Mouse (Mus musculus): Measurements from ENCODE around the gene Sytl2.

Sytl2 gene

GRCm38 (mm10) chr7:90312151-90312883 is 10.3 kb downstream of the Sytl2 start:
- no peak for DNase-seq

GRCm38 (mm10) chr7:90313421-90313820 is 11.4 kb downstream of the Sytl2 start:
- no peak for DNase-seq

- DNase-seq: no peak
Observed at GRCm38 (mm10) chr7:90316823-90317222, 14.8 kb downstream of the Sytl2 start.

DNA sequence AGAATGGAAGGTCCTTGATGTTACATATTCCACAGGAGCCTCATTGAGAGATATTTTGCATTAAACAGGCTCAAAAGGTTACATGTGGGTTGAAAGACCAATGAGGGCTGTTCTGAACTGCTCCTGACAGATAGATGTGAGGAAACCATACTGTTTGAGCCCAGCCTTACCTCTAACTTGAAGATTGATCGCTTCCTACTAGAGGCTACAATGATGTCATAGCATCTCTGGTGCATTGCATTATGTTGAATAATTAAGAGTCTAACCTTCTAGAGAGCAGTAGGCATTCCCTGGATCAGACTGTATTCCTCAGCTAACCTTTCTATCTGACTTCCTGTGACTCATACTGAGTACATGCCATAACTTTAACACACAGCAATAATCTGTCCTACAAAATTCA is 17.4 kb downstream of the Sytl2 start:
- no peak for DNase-seq

DNA sequence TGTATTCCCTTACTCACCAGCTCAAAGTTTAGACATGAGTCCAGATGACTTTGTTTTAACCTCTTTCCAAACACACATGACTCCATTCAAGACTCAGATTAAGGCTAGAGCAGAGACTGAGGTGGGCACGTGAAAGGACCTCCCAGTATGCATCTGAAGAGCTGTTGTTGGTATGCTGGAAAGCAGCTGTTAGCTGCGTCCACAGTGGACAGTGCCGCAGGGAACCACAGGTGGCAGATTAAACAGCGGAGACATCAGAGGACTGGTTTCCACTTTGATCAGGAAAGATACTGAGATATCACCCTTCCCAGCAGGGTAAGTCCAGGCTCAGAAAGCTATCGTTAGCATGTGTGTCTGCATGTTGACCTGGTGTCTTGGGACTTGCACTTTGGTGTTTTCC is 18.1 kb downstream of the Sytl2 start:
- no peak for DNase-seq

GRCm38 (mm10) chr7:90325166-90325565 is 23.1 kb downstream of the Sytl2 start:
- no peak for DNase-seq

- no peak for DNase-seq
Observed at GRCm38 (mm10) chr7:90330200-90330599, 28.1 kb downstream of the Sytl2 start.

DNA sequence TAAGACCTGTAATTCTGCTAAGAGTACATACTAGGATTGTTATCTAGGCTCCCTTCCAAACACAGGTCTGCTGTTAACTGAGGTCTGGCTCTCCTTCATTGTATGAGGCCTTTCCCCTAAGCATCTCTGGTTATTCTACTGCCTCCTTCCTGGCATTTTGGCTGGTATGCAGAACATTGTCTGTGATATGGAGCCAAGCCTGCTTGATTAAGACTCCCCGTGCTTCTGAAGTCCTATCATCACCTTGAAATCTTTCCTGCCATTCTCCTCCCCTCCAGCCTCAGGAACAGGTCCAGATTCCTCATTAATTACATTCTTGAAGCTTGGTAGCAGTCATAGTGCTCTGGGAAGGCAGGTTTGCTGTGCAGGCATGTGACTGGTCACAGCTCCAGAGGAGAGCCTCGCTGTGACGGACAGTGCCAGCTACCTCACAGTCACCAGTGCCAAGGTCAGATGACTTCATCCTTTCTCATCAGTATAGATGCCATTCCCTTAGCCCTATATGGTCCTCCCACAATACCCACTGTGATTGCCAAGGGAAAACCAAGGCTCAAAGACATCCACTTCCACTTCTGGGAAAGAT is 30.5 kb downstream of the Sytl2 start:
- DNase-seq: no peak

DNA sequence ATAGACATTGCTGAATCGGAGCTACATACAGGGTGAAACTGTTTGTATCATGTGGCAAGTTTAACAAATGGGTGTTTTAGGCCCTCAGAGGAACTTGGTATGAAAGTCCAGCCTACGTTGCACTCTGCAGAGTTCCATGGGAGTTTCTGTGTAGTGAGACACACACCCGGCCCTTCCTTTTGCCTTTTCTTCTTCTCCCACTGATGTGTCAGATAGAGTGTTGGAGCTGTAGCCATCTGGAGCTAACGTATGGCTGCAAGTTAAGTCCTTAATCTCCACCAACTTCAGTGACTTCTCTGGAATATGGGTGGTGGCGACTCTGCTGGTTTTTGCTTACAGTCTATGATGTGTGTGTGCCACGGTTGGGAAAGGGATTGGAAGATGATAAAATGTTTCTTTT is 32.3 kb downstream of the Sytl2 start:
- DNase-seq: no peak

- DNase-seq: no peak
Observed at GRCm38 (mm10) chr7:90334831-90335230, 32.8 kb downstream of the Sytl2 start.

DNA sequence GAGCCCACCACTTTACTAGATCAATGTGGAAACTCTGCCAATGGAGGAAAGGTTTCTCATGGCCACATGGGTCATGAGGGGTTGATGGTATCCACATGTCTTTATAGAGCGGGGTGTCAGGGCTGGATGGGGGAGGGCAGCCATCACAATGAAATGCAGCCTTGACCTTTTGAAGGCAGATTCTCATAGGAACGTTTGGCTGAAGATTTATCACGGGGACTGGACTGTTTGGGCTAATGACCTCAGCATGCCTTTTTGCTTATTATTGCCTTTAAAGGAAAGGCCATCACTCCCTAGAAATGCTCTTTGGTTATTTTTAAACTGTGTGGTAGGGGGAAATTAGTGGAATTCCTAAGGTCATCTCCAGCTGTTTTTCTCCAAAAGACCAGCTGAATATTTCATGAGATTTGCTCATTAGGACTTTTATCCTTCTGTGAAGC is 33.7 kb downstream of the Sytl2 start:
- no peak for DNase-seq

- DNase-seq: no peak
Observed at GRCm38 (mm10) chr7:90341212-90341957, 39.3 kb downstream of the Sytl2 start.

DNA sequence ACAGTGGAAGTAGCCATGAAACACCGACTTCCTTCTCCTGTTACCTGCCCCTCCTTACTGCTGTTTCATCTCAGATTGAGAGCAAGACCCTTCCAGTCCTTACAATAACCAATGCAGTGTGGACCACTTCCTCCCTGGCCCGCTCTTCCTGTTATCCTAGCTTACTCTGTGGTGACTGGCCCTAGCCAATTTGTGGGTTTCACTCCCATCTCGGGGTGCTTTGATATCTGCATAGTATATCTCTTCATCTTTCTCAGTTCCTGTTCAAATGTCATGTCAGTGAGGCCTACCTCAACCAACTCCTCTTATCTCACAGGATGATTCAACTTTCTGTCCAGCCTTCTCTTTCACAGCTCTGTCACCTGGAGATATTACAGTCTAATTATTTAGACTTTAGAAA is 42.9 kb downstream of the Sytl2 start:
- DNase-seq: no peak

GRCm38 (mm10) chr7:90347779-90348437 is 45.9 kb downstream of the Sytl2 start:
- no peak for DNase-seq

DNA sequence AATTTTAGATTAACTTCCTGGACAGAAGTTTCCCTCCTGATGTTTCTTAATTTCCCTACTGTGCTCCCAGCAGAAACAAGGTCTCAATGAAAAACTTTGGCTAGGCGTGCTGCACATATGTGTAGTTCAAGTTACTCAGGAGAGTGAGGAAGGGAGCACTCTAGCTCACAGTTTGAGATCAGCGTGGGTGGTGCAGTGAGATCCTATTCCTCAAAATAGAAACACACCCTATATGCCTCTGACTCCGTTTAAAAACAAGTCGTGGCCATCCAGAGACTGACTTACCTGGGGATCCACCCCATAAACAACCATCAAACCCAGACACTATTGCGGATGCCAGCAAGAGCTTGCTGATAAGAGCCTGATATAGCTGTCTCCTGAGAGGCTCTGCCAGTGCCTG is 47.0 kb downstream of the Sytl2 start:
- no peak for DNase-seq

- no peak for DNase-seq
Observed at GRCm38 (mm10) chr7:90352183-90352582, 50.1 kb downstream of the Sytl2 start.

DNA sequence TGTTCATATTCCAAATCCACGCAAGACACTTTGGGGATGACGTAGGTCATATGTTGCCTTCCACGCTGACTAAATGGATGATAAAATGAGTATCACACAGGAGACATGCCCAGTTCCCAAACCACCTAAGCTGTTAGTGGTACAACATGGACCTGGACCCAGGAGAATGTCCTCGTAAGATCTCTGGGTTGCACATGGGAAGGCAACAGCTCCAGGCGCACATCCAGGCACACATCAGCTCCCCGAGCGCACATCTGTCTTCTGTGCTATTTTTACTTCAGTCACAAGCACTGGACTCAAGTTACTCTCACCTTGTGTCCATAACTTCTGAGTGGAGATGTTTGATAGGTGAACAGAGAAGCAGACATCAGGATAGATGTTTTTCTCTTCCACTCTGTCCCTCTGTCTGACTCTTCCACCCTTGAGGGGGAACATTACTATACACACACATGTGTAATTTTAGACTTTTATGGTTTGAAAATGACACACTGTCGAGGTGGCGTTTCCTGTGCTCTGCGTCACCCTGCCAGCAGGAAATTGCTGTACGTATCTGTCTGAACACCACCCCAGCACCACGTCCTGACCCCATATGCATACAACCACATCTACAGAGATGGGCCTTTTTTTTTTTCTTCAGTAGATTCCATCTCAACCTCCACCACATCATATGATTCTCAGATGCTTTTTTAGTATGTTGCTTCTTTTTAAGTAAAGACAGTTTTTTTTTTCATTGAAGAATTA is 51.6 kb downstream of the Sytl2 start:
- DNase-seq: no peak

- DNase-seq: no peak
Observed at GRCm38 (mm10) chr7:90354229-90354604, 52.2 kb downstream of the Sytl2 start.

DNA sequence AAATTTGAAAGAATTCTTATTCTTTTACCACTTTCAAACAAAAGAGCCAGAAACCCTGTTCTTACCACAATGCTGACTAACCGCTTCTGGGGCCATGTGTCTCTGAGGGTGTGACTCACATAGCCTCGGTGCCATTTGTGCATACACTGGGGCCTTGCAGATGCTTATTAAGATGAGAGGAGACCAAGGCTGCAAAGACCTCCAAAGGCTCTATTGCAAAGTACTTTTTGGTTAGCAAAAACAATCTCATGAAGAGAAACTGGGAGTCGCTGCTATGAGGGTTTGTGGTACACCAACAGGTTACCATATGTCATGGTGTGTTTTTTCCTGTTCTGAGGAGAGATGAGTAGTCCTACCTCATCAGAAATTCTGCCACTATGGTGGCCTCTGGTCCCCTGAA is 53.4 kb downstream of the Sytl2 start:
- no peak for DNase-seq

DNA sequence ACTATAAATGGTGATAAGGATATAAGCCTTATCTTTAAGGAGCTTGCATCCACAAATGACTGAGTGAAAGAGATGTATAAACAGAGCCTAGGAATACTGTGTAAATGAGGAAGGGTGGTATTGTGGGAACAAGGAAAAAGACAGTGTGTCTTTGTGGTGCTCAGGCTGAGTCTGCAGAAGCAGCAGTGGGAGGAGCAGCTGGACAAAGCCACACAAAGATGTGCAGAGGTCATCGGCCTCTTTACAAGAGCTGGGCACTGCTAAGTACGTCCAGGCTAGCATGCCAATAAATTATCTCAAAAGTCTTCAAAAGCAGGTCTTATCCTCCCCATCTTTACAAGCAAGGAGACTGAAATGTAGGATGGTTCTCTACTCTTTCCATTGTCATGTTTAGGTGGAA is 53.9 kb downstream of the Sytl2 start:
- DNase-seq: no peak

DNA sequence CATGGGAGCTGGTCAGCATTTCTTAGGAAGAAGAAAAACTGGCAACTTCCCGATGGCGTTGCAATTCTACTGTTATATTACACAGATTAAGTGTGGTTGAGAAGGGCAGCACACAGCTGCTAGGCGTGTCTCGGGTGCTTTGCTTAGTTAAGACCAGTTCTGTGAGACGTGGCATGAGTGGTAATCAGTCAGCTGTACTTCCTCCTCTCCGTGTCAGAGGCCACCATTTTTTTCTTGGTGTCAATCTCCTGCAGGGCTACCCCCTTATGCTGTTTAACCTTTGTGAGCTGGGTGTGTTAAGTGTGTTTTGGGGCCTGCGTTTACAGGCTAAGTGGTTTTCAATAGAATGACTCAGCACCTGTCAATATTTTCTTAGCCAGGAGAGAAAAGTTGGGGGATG is 60.7 kb downstream of the Sytl2 start:
- DNase-seq: no peak

DNA sequence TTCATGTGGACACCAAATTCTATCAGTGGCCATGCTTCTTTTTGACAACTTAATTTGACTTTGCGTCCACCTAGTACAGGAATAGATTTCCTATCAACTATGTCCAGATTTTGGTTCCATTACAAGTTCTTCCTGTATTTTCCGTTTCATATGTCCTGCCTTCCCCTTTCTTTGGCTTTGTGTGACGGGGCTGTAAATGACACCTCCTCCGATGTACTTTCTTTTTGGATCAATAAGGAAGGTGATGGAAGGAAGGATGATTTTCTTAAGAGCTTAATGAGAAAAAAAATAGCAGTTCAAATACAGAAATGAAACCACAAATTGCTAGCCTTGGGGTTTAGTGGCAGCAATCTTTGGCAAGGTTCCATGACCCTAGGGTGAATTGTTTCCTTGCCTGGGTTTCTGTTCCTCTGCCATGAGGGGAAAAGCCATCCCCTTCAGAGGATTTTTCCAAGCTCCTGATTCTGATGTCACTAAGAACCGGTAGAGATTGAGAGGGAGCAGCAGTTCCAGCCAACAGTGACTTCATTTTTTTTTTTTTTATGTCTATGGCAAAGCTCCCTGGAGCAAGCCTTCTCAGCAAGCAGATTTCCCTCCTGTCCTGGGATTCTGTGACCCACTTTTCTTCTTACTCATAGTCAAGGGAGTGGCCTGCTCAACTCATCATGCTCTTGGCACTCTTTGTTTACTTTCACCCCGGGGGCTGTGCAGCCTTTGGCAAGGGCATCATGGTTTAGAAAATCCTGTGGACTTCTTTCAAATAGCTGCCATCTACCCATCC is 68.2 kb downstream of the Sytl2 start:
- DNase-seq: peak; percentile 22
